Mouse (Mus musculus) lung, adult 2 months (tissue): ENCODE results near the gene Nr6a1.

ENCODE experiments used
- CTCF ChIP-seq: fragments of 200-500 bp; IDR thresholded peaks from 2 replicates; pipeline ENCODE4 v1.5.1; 2011; ENCODE audit warnings: mild to moderate bottlenecking, low read length, control low read depth; ENCODE audit not compliant: insufficient read depth
- POLR2A ChIP-seq: fragments of 200-500 bp; IDR thresholded peaks from 2 replicates; pipeline ENCODE4 v1.6.1; 2011; ENCODE audit warnings: low read depth, mild to moderate bottlenecking, control low read depth, low read length, borderline replicate concordance; ENCODE audit errors: extremely low read depth

DNA sequence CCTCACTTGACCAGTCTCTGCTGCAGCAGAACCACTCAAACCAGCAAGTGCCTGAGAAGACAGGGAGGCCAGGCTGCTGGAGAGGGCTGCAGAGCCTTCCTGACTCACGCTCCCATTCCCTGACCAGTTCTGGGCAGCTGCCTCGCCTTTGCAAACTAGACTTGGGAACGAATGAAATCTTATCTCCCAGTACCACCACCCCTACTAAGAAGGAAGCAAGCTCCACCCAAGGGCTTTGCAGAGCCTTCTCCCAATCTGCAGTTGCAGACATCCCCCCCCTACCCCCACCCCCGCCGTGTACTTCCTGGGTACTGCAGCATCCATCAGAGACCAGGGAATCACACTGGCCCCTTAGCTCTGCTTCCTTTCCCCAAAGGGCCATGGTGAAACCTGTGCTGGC, 244.4 kb downstream of the Nr6a1 start:
- TF ChIP-seq CTCF (no peak), POLR2A (no peak)
